10 mouse cellular contexts compared by ENCODE assay signal in genomic region chr7:45917004-45917704, GRCm38 (mm10). TPM values are rescaled to one million over a fixed set of nuclear protein-coding genes. Genes with fewer than 3 reads are reported as not detected.
DNase-seq lines count a peak whose midpoint lies in the region; ATAC-seq lines count a peak whose summit lies in the region.
"Had no signal": no experiment of that assay in that cellular context is flagged by ENCODE, and none has a peak within 500 bp of the region (broad histone marks: within the 10 kb centered on the region; RNA-seq: fewer than 3 reads in every experiment).

No protein-coding gene starts in this region.

- H3K4me2 ChIP-seq in hindbrain, embryonic 14.5 days (replicated peaks): peak overlapping the region; percentile 55
- H3K4me2 ChIP-seq in midbrain, embryonic 11.5 days: peak overlapping the region; percentile 26

- ATAC-seq in hindbrain, embryonic 14.5 days (ENCODE audit: low FRiP score): no peak; the same call in 1 of the 2 replicates
- 0 out of 2 replicates have a peak, but pooled peaks have one; percentile 5 for ATAC-seq in midbrain, embryonic 11.5 days (ENCODE audit: low FRiP score)
- ATAC-seq in frontal cortex, adult (ENCODE audit: low TSS enrichment): no peak

- H3K27ac ChIP-seq in heart, embryonic 10.5 days: peak overlapping the region; percentile 74
- H3K27ac ChIP-seq in hindbrain, embryonic 14.5 days: peak overlapping the region; percentile 88
- no peak overlapping the region for H3K27ac ChIP-seq in midbrain, embryonic 11.5 days (ENCODE audit: low read depth, low read length)

- 0 out of 2 replicates have a peak, but pooled peaks cover 5% of the 10 kb centered on the region for H3K36me3 ChIP-seq in heart, embryonic 10.5 days
- H3K36me3 ChIP-seq in hindbrain, embryonic 14.5 days (replicated peaks; ENCODE audit: control insufficient read depth, insufficient read depth): no peaks in the 10 kb centered on the region
- H3K36me3 ChIP-seq in midbrain, embryonic 11.5 days (ENCODE audit: control insufficient read depth, insufficient read depth, low read length): no peaks in the 10 kb centered on the region

- H3K4me1 ChIP-seq in heart, embryonic 10.5 days: peaks cover 47% of the 10 kb centered on the region
- H3K4me1 ChIP-seq in hindbrain, embryonic 14.5 days (replicated peaks; ENCODE audit: control insufficient read depth, insufficient read depth, low read length): peaks cover 19% of the 10 kb centered on the region
- peaks cover 13% of the 10 kb centered on the region for H3K4me1 ChIP-seq in midbrain, embryonic 11.5 days (ENCODE audit: control insufficient read depth, insufficient read depth, low read length)

- H3K9me3 ChIP-seq in heart, embryonic 10.5 days: no peaks in the 10 kb centered on the region
- no peaks in the 10 kb centered on the region for H3K9me3 ChIP-seq in hindbrain, embryonic 14.5 days (ENCODE audit: control insufficient read depth, low read length)
- H3K9me3 ChIP-seq in midbrain, embryonic 11.5 days (ENCODE audit: control insufficient read depth, low read length): no peaks in the 10 kb centered on the region
- H3K9me3 ChIP-seq: G1E had no signal

- peak overlapping the region; percentile 50 for H3K4me3 ChIP-seq in heart, embryonic 10.5 days
- H3K4me3 ChIP-seq in hindbrain, embryonic 14.5 days (replicated peaks; ENCODE audit: low read length): peak overlapping the region; percentile 17; the same call in 1 of the 2 replicates
- H3K4me3 ChIP-seq in midbrain, embryonic 11.5 days (ENCODE audit: low read depth, low read length): peak overlapping the region; percentile 1; the same call in 1 of the 2 replicates

- peak overlapping the region; percentile 62 for H3K9ac ChIP-seq in hindbrain, embryonic 14.5 days
- H3K9ac ChIP-seq in midbrain, embryonic 11.5 days (ENCODE audit: low read length): peak overlapping the region; percentile 49

- 32% methylated on average over 13 of the region's 13 CpGs for WGBS in heart, embryonic 10.5 days
- 33% methylated on average over 13 of the region's 13 CpGs for WGBS in hindbrain, embryonic 14.5 days
- WGBS in midbrain, embryonic 11.5 days: 44% methylated on average over 13 of the region's 13 CpGs

- H3K27me3 ChIP-seq in heart, embryonic 10.5 days (ENCODE audit: insufficient read depth, poor library complexity, severe bottlenecking): peaks cover 27% of the 10 kb centered on the region; the same call in 1 of the 2 replicates
- H3K27me3 ChIP-seq in hindbrain, embryonic 14.5 days (ENCODE audit: control insufficient read depth, insufficient read depth, low read length): no peaks in the 10 kb centered on the region
- H3K27me3 ChIP-seq in midbrain, embryonic 11.5 days (ENCODE audit: control insufficient read depth, insufficient read depth, low read length): no peaks in the 10 kb centered on the region

- no peak for DNase-seq in heart, embryonic 10.5 days (ENCODE audit: low spot score)
- no peak for DNase-seq in heart, adult 8-10 months (ENCODE audit: low spot score)
- peak; percentile 58 for DNase-seq in adrenal gland, postnatal 14 days
- no peak for DNase-seq in hindbrain, embryonic 14.5 days (ENCODE audit: low spot score)
- DNase-seq in midbrain, embryonic 11.5 days (ENCODE audit: low spot score, missing footprints): no peak
- DNase-seq in spleen, adult 18-20 months: no peak
- no peak for DNase-seq in urinary bladder, postnatal 4 days (ENCODE audit: low spot score in 2 of 2)

RNA-seq across cellular contexts. Expression of gene Emp3, which starts 4.0 kb away (rescaled TPM):
- polyA plus RNA-seq in heart, embryonic 10.5 days (2016; fragmentation: Nextera tagmentation; extraction: Ambion mirVana): 45.0 and 46.1 TPM in 2 replicates
- 10 to 100 TPM; 17.3 to 24.6 (median 22.3) TPM for total RNA-seq in heart, adult 8-10 months (2022)
- 212 TPM in 2 replicates for total RNA-seq in adrenal gland, postnatal 14 days (2021)
- 34.1 and 38.8 TPM in 2 replicates for polyA plus RNA-seq in hindbrain, embryonic 14.5 days (2014; fragmentation: Nextera tagmentation; extraction: Ambion mirVana)
- 27.2 and 28.2 TPM in 2 replicates for polyA plus RNA-seq in midbrain, embryonic 11.5 days (2014; fragmentation: Nextera tagmentation; extraction: Ambion mirVana)

RNA-seq across cellular contexts. Expression of gene Ccdc114, which starts 6.7 kb away (rescaled TPM):
- 3.2 and 3.3 TPM in 2 replicates for polyA plus RNA-seq in heart, embryonic 10.5 days (2016; fragmentation: Nextera tagmentation; extraction: Ambion mirVana)
- total RNA-seq in heart, adult 8-10 months (2022): 1 to 10 TPM in 3 of 4 experiments, under 1 TPM in 1; 0.66 to 1.4 (median 1.2) TPM
- total RNA-seq in adrenal gland, postnatal 14 days (2021): 9.7 and 11.0 TPM in 2 replicates
- 6.1 and 6.5 TPM in 2 replicates for polyA plus RNA-seq in hindbrain, embryonic 14.5 days (2014; fragmentation: Nextera tagmentation; extraction: Ambion mirVana)
- 2.0 and 2.4 TPM in 2 replicates for polyA plus RNA-seq in midbrain, embryonic 11.5 days (2014; fragmentation: Nextera tagmentation; extraction: Ambion mirVana)

RNA-seq across cellular contexts. Expression of gene Tmem143, which starts 20.4 kb away (rescaled TPM):
- polyA plus RNA-seq in heart, embryonic 10.5 days (2016; fragmentation: Nextera tagmentation; extraction: Ambion mirVana): 5.8 and 6.5 TPM in 2 replicates
- total RNA-seq in heart, adult 8-10 months (2022): 100 to 1,000 TPM; 115 to 143 (median 126) TPM
- total RNA-seq in adrenal gland, postnatal 14 days (2021): 80.0 and 80.8 TPM in 2 replicates
- polyA plus RNA-seq in hindbrain, embryonic 14.5 days (2014; fragmentation: Nextera tagmentation; extraction: Ambion mirVana): 4.3 and 5.6 TPM in 2 replicates
- polyA plus RNA-seq in midbrain, embryonic 11.5 days (2014; fragmentation: Nextera tagmentation; extraction: Ambion mirVana): 3.0 and 3.2 TPM in 2 replicates

RNA-seq across cellular contexts. Expression of gene Syngr4, which starts 20.6 kb away (rescaled TPM):
- polyA plus RNA-seq in heart, embryonic 10.5 days (2016; fragmentation: Nextera tagmentation; extraction: Ambion mirVana): 0.99 and 1.5 TPM in 2 replicates
- not detected for total RNA-seq in heart, adult 8-10 months (2022)
- 0.59 TPM in 1 of 2 replicates, not detected in the other for total RNA-seq in adrenal gland, postnatal 14 days (2021)
- 0.39 and 0.40 TPM in 2 replicates for polyA plus RNA-seq in hindbrain, embryonic 14.5 days (2014; fragmentation: Nextera tagmentation; extraction: Ambion mirVana)
- 0.63 and 1.3 TPM in 2 replicates for polyA plus RNA-seq in midbrain, embryonic 11.5 days (2014; fragmentation: Nextera tagmentation; extraction: Ambion mirVana)
- total RNA-seq: heart, postnatal 36 days had no signal

RNA-seq across cellular contexts. Expression of gene Grin2d, which starts 39.0 kb away (rescaled TPM):
- 0.10 and 0.18 TPM in 2 replicates for polyA plus RNA-seq in heart, embryonic 10.5 days (2016; fragmentation: Nextera tagmentation; extraction: Ambion mirVana)
- total RNA-seq in heart, adult 8-10 months (2022): 1 to 10 TPM; 1.1 to 2.2 (median 1.3) TPM
- total RNA-seq in adrenal gland, postnatal 14 days (2021): 0.93 and 1.2 TPM in 2 replicates
- polyA plus RNA-seq in hindbrain, embryonic 14.5 days (2014; fragmentation: Nextera tagmentation; extraction: Ambion mirVana): 4.3 and 4.4 TPM in 2 replicates
- 0.14 and 0.17 TPM in 2 replicates for polyA plus RNA-seq in midbrain, embryonic 11.5 days (2014; fragmentation: Nextera tagmentation; extraction: Ambion mirVana)
